Mouse (Mus musculus): ENCODE measurements around the gene Grin2a.

- TF ChIP-seq POLR2A (IDR thresholded peaks at IDR 0.05; ENCODE audit: low read depth, low read length) = no peak
- TF ChIP-seq CTCF (IDR thresholded peaks at IDR 0.05; ENCODE audit: extremely low read depth, insufficient read depth, insufficient read length, insufficient replicate concordance) = no peak
Measured at GRCm38 (mm10) chr16:9663508-9663907, 331.9 kb downstream of the Grin2a start.
